Mouse (Mus musculus) gonadal fat pad, adult 2 months (tissue): Measurements from ENCODE around the gene Scgb1a1. TPM values are rescaled to one million over a fixed set of nuclear protein-coding genes. Genes with fewer than 3 reads are reported as not detected.

Experiments used
- DNase-seq: peaks from one replicate; pipeline ENCODE4 v3.0.0-alpha.2; 2012; ENCODE audit warnings: low read depth
- polyA plus RNA-seq: library from polyadenylated mRNA; depleted of rRNA; stranded (reverse); fragments of >200 nt; gene quantifications from 2 replicates; pipeline ENCODE4 v1.2.3, GENCODE M21; 2012; rRNA removed

Gene Scgb1a1
- polyA plus RNA-seq, 1 experiment = 6.9 TPM

- no peak for DNase-seq
These were observed 44.6 kb downstream of the Scgb1a1 start for GRCm38 (mm10) chr19:9043123-9043522.

- DNase-seq = no peak
These were observed 46.7 kb downstream of the Scgb1a1 start for GRCm38 (mm10) chr19:9041074-9041473.

GRCm38 (mm10) chr19:9040649-9041048, 47.1 kb downstream of the Scgb1a1 start:
- DNase-seq = no peak

- no peak for DNase-seq
These were observed 47.8 kb downstream of the Scgb1a1 start for GRCm38 (mm10) chr19:9039928-9040327.

- no peak for DNase-seq
These were observed 48.5 kb downstream of the Scgb1a1 start for GRCm38 (mm10) chr19:9039266-9039665.

GRCm38 (mm10) chr19:9038136-9038535, 49.6 kb downstream of the Scgb1a1 start:
- DNase-seq = no peak

GRCm38 (mm10) chr19:9035101-9035500, 52.7 kb downstream of the Scgb1a1 start:
- DNase-seq = no peak

GRCm38 (mm10) chr19:9034480-9034879, 53.3 kb downstream of the Scgb1a1 start:
- DNase-seq = no peak

Other genes starting within 250 kb of the Scgb1a1 start
- gene Gng3, start 248.8 kb downstream of the Scgb1a1 start, polyA plus RNA-seq = 0.43 and 0.46 TPM in 2 replicates
- gene Lrrn4cl, start 237.2 kb downstream of the Scgb1a1 start, polyA plus RNA-seq = 6.9 and 8.7 TPM in 2 replicates
- 88.9 and 91.5 TPM in 2 replicates for gene Ubxn1, start 216.5 kb downstream of the Scgb1a1 start, polyA plus RNA-seq
- gene Uqcc3, start 207.0 kb downstream of the Scgb1a1 start, polyA plus RNA-seq = 37.9 and 50.6 TPM in 2 replicates
- 2.5 and 3.0 TPM in 2 replicates for gene Lbhd1, start 204.2 kb downstream of the Scgb1a1 start, polyA plus RNA-seq
- not detected in 2 replicates for gene Gm49403, start 204.0 kb downstream of the Scgb1a1 start, polyA plus RNA-seq
- gene 1810009A15Rik, start 199.1 kb downstream of the Scgb1a1 start, polyA plus RNA-seq = 23.6 and 25.6 TPM in 2 replicates
- gene Gm49416, start 199.0 kb downstream of the Scgb1a1 start, polyA plus RNA-seq = not detected in 2 replicates
- gene Ints5, start 195.0 kb downstream of the Scgb1a1 start, polyA plus RNA-seq = 18.3 and 18.5 TPM in 2 replicates
- 134 and 150 TPM in 2 replicates for gene Ganab, start 189.9 kb downstream of the Scgb1a1 start, polyA plus RNA-seq
- gene B3gat3, start 167.6 kb downstream of the Scgb1a1 start, polyA plus RNA-seq = 83.8 and 88.2 TPM in 2 replicates
- 9.6 and 11.7 TPM in 2 replicates for gene Rom1, start 158.6 kb downstream of the Scgb1a1 start, polyA plus RNA-seq
- 42.4 and 50.5 TPM in 2 replicates for gene Eml3, start 158.4 kb downstream of the Scgb1a1 start, polyA plus RNA-seq
- gene Mta2, start 146.1 kb downstream of the Scgb1a1 start, polyA plus RNA-seq = 21.9 and 35.1 TPM in 2 replicates
- gene Tut1, start 134.1 kb downstream of the Scgb1a1 start, polyA plus RNA-seq = 19.1 and 20.7 TPM in 2 replicates
- 295 and 302 TPM in 2 replicates for gene Eef1g, start 120.9 kb downstream of the Scgb1a1 start, polyA plus RNA-seq
- gene Ahnak, start 98.7 kb downstream of the Scgb1a1 start, polyA plus RNA-seq = 53.6 and 56.8 TPM in 2 replicates
- gene Asrgl1, start 47.7 kb upstream of the Scgb1a1 start, polyA plus RNA-seq = 3.5 and 6.4 TPM in 2 replicates